Mouse (Mus musculus) forebrain, embryonic 16.5 days (tissue): ENCODE measurements around the gene Tmppe. TPM values are rescaled to one million over a fixed set of nuclear protein-coding genes. Genes with fewer than 3 reads are reported as not detected.

Experiments used
- ATAC-seq: fragments of 200-750 bp; cut with Nextera tagmentation; 2 replicates; pipeline ENCODE4 v1.8.0; 2017; ENCODE audit warnings: mild to moderate bottlenecking, moderate library complexity
- H3K27ac ChIP-seq: fragments of 300-500 bp; sonication (generic); 2 replicates; pipeline ENCODE4 v1.5.1; 2014; ENCODE audit warnings: low read length, control low read depth
- H3K27me3 ChIP-seq: fragments of 300-500 bp; sonication (generic); replicated peaks from 2 replicates; pipeline ENCODE4 v1.6.1; 2014; ENCODE audit warnings: low read length; ENCODE audit not compliant: control insufficient read depth, insufficient read depth
- H3K36me3 ChIP-seq: fragments of 300-500 bp; sonication (generic); 2 replicates; pipeline ENCODE4 v1.6.1; 2014; ENCODE audit not compliant: control insufficient read depth, insufficient read depth
- H3K4me1 ChIP-seq: fragments of 300-500 bp; sonication (generic); replicated peaks from 2 replicates; pipeline ENCODE4 v1.6.1; 2014; ENCODE audit warnings: low read length; ENCODE audit not compliant: control insufficient read depth, insufficient read depth
- H3K4me2 ChIP-seq: fragments of 300-500 bp; sonication (generic); 2 replicates; pipeline ENCODE4 v1.6.1; 2014; ENCODE audit warnings: mild to moderate bottlenecking, low read length, control low read depth
- H3K4me3 ChIP-seq: fragments of 300-500 bp; sonication (generic); replicated peaks from 2 replicates; pipeline ENCODE4 v1.5.1; 2014; ENCODE audit warnings: mild to moderate bottlenecking, low read length, control low read depth
- H3K9ac ChIP-seq: fragments of 300-500 bp; sonication (generic); replicated peaks from 2 replicates; pipeline ENCODE4 v1.6.1; 2014; ENCODE audit warnings: low read depth, low read length, control low read depth
- H3K9me3 ChIP-seq: fragments of 300-500 bp; sonication (generic); 2 replicates; pipeline ENCODE4 v1.6.1; 2016; ENCODE audit warnings: low read length; ENCODE audit not compliant: control insufficient read depth
- whole genome bisulfite sequencing: fragments of 180-500 bp; shearing (Covaris S2); extraction: QIAGEN DNeasy Blood & Tissue Kit; methylation state at CpG from one replicate; pipeline ENCODE4 v1.1.7; 2014; 5-methylcytosine and 5-hydroxymethylcytosine counted together
- polyA plus RNA-seq: library from polyadenylated mRNA; unstranded; fragments of >200 nt; fragmentation: Nextera tagmentation; extraction: Ambion mirVana; gene quantifications from 2 replicates; pipeline ENCODE4 v1.2.1, GENCODE M21; 2015

Tmppe gene
- polyA plus RNA-seq, 1 experiment from 2014 or later = 9.2 TPM

GRCm38 (mm10) chr9:114410313-114410862, 9.5 kb downstream of the Tmppe start:
- ATAC-seq = no peak
- WGBS = 96% methylated on average over 11 of the region's 11 CpGs

GRCm38 (mm10) chr9:114411295-114411694, 10.4 kb downstream of the Tmppe start:
- no peaks in the 10 kb centered on the region for H3K4me1 ChIP-seq
- no peak overlapping the region for H3K27ac ChIP-seq
- no peak for ATAC-seq
- H3K36me3 ChIP-seq = no peaks in the 10 kb centered on the region
- no peaks in the 10 kb centered on the region for H3K9me3 ChIP-seq
- H3K27me3 ChIP-seq = no peaks in the 10 kb centered on the region
- 79% methylated on average over 5 of the region's 5 CpGs for WGBS
- H3K9ac ChIP-seq = no peak overlapping the region
- H3K4me3 ChIP-seq = no peak overlapping the region
- no peak overlapping the region for H3K4me2 ChIP-seq

More at GRCm38 (mm10) chr9:114410313-114410862, 9.5 kb downstream of the Tmppe start:
- no peaks in the 10 kb centered on the region for H3K9me3 ChIP-seq
- no peak overlapping the region for H3K4me2 ChIP-seq
- no peak overlapping the region for H3K9ac ChIP-seq
- H3K27ac ChIP-seq = no peak overlapping the region
- no peak overlapping the region for H3K4me3 ChIP-seq
- no peaks in the 10 kb centered on the region for H3K27me3 ChIP-seq
- H3K36me3 ChIP-seq = peaks cover 3% of the 10 kb centered on the region; the same call in 1 of the 2 replicates
- H3K4me1 ChIP-seq = no peaks in the 10 kb centered on the region

GRCm38 (mm10) chr9:114412406-114412805, 11.5 kb downstream of the Tmppe start:
- Histone ChIP-seq H3K27me3 (no peaks in the 10 kb centered on the region), H3K4me2 (no peak overlapping the region), H3K9me3 (no peaks in the 10 kb centered on the region), H3K4me3 (no peak overlapping the region), H3K9ac (no peak overlapping the region), H3K27ac (no peak overlapping the region), H3K4me1 (no peaks in the 10 kb centered on the region), H3K36me3 (no peaks in the 10 kb centered on the region)
- WGBS = 93% methylated on average over 9 of the region's 9 CpGs
- ATAC-seq = no peak

- Histone ChIP-seq H3K27ac (no peak overlapping the region), H3K4me2 (no peak overlapping the region), H3K9ac (no peak overlapping the region), H3K4me1 (no peaks in the 10 kb centered on the region), H3K4me3 (no peak overlapping the region), H3K9me3 (no peaks in the 10 kb centered on the region), H3K27me3 (no peaks in the 10 kb centered on the region), H3K36me3 (no peaks in the 10 kb centered on the region)
- ATAC-seq = no peak
- WGBS = 89% methylated on average over 12 of the region's 12 CpGs
Observed at GRCm38 (mm10) chr9:114413866-114414265, 13.0 kb downstream of the Tmppe start.

GRCm38 (mm10) chr9:114415701-114416100, 14.8 kb downstream of the Tmppe start:
- H3K4me2 ChIP-seq = no peak overlapping the region
- H3K4me3 ChIP-seq = no peak overlapping the region
- no peaks in the 10 kb centered on the region for H3K27me3 ChIP-seq
- no peaks in the 10 kb centered on the region for H3K4me1 ChIP-seq
- H3K27ac ChIP-seq = no peak overlapping the region
- 16% methylated on average over 11 of the region's 11 CpGs for WGBS
- ATAC-seq = no peak
- no peaks in the 10 kb centered on the region for H3K9me3 ChIP-seq
- H3K36me3 ChIP-seq = no peaks in the 10 kb centered on the region
- no peak overlapping the region for H3K9ac ChIP-seq

DNA sequence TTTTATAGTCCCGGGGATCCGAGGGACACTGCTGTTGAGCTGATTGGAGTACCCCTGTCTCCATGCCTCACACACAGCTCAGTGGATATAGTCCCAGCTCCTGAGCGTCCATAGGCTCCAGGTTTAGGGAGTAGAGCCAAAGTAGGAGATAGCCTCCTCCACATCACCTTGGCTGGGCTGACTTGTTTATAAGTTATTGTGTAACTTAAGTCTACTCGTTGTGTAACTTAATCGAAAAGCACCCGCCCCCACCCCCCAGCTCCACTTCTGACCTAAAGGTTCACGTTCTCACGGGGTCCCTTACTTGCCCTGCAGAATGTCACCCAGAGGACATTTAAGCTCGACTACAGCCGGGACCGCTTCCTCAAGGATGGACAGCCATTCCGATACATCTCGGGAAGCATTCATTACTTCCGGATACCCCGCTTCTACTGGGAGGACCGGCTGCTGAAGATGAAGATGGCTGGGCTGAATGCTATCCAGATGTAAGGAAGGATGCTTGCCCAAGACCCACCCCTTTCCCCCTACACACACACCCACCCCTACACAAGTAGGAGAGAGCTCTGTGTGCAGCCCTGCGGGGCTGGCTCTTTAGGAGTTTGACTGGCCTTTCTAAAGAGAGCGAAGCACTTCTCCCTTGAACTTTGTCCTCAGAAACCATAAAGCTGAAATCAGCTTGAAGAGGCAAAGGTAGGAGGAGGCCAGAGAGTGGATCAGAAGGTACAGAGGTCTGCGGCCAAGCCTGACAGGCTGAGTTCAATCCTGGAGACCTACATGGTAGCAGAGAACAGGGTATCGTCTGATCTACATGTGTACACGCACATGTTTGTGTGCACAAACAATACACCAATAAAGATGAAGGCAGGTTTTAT, 16.0 kb downstream of the Tmppe start:
- no peaks in the 10 kb centered on the region for H3K9me3 ChIP-seq
- ATAC-seq = no peak
- H3K36me3 ChIP-seq = no peaks in the 10 kb centered on the region
- no peak overlapping the region for H3K4me3 ChIP-seq
- no peaks in the 10 kb centered on the region for H3K27me3 ChIP-seq
- WGBS = 93% methylated on average over 21 of the region's 21 CpGs
- H3K27ac ChIP-seq = no peak overlapping the region
- H3K9ac ChIP-seq = no peak overlapping the region
- H3K4me2 ChIP-seq = no peak overlapping the region
- H3K4me1 ChIP-seq = no peaks in the 10 kb centered on the region

DNA sequence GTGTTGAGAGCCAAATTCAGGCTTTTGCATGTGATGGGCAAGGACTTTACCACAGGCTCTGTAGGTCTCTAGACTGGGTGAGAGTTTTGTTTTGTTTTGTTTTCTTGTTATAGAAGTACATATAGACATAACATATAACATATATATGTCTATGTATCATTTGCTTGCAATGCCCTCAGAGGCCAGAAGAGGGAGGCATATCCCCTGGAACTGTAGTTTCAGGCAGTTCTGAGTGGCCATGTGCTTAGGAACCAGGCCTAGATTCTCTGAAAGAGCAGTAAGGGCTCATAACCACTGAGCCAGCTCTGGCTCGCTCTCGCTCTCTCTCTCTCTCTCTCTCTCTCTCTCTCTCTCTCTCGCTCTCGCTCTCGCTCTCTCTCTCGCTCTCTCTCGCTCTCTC, 17.3 kb downstream of the Tmppe start:
- Histone ChIP-seq H3K27ac (no peak overlapping the region), H3K4me1 (no peaks in the 10 kb centered on the region), H3K36me3 (no peaks in the 10 kb centered on the region), H3K4me3 (no peak overlapping the region), H3K27me3 (no peaks in the 10 kb centered on the region), H3K4me2 (no peak overlapping the region), H3K9ac (no peak overlapping the region), H3K9me3 (no peaks in the 10 kb centered on the region)
- no peak for ATAC-seq
- 86% methylated on average over 7 of the region's 7 CpGs for WGBS

DNA sequence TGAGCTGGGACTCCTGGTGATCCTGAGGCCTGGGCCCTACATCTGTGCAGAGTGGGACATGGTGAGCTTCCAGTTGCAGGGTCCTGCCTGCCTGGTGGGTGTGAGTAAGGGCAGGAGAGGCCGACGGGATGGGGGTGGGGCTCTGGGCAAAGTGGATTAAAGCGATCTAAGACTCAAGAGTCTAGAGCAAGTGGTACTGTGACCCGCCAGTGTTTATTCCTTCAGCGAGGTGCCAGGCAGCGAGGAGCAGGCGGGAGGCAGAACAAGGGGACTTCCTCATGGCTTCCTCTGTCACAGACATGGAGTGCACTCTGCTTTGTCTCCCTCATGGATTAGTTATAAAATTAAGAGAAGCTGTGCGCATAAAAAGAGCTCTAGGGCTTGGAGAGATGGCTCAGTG, 19.5 kb downstream of the Tmppe start:
- Histone ChIP-seq H3K36me3 (peaks cover 2% of the 10 kb centered on the region; the same call in 1 of the 2 replicates), H3K4me3 (no peak overlapping the region), H3K27me3 (no peaks in the 10 kb centered on the region), H3K9ac (no peak overlapping the region), H3K4me2 (no peak overlapping the region), H3K4me1 (no peaks in the 10 kb centered on the region), H3K9me3 (no peaks in the 10 kb centered on the region), H3K27ac (no peak overlapping the region)
- WGBS = 73% methylated on average over 8 of the region's 8 CpGs
- no peak for ATAC-seq

DNA sequence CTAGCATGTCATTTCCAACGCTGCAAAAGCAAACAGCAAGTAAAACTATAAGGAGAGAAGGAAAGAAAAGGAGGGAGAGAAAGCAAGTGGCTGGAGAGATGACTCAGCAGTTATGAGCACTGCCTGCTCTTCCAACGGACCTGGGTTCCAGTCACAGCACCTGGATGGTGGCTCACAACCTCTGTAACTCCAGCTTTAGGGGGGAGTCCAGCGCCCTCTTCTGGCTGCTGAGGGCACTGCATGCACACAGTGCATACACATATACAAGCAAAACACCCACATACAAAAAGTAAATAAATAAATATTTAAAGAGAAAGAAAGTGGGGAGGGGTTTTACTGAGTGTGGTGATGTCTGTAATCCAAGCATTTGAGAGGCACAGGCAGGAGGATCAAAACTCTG, 20.1 kb downstream of the Tmppe start:
- H3K4me3 ChIP-seq = no peak overlapping the region
- H3K27me3 ChIP-seq = no peaks in the 10 kb centered on the region
- H3K36me3 ChIP-seq = peaks cover 5% of the 10 kb centered on the region; the same call in 1 of the 2 replicates
- no peak overlapping the region for H3K9ac ChIP-seq
- H3K4me2 ChIP-seq = no peak overlapping the region
- no peaks in the 10 kb centered on the region for H3K4me1 ChIP-seq
- 67% methylated on average over 3 of the region's 3 CpGs for WGBS
- ATAC-seq = no peak
- no peaks in the 10 kb centered on the region for H3K9me3 ChIP-seq
- H3K27ac ChIP-seq = no peak overlapping the region
